Mouse (Mus musculus) cerebellum, adult 2 months (tissue): ENCODE results near the gene Eipr1.

Experiments
- CTCF ChIP-seq: fragments of 200-500 bp; IDR thresholded peaks from 2 replicates; pipeline ENCODE4 v1.5.1; 2011; ENCODE audit warnings: low read depth, mild to moderate bottlenecking, control low read depth, low read length, moderate library complexity, borderline replicate concordance; ENCODE audit not compliant: insufficient read depth
- POLR2A ChIP-seq: fragments of 200-500 bp; IDR thresholded peaks from 2 replicates; pipeline ENCODE4 v1.6.1; 2011; ENCODE audit warnings: low read length, control low read depth, borderline replicate concordance; ENCODE audit not compliant: insufficient read depth

- TF ChIP-seq CTCF (no peak), POLR2A (no peak)
Observed at GRCm38 (mm10) chr12:28868794-28869193, 117.2 kb downstream of the Eipr1 start.
